Mouse (Mus musculus) lung, embryonic 15.5 days (tissue): Measurements from ENCODE around the gene Guca1b. TPM values are rescaled to one million over a fixed set of nuclear protein-coding genes. Genes with fewer than 3 reads are reported as not detected.

ENCODE experiments used
- ATAC-seq: fragments of 200-750 bp; cut with Nextera tagmentation; 2 replicates; pipeline ENCODE4 v1.8.0; 2017; ENCODE audit warnings: moderate number of reproducible peaks, borderline replicate concordance; ENCODE audit not compliant: low FRiP score, low TSS enrichment; ENCODE audit errors: extremely low read depth
- H3K27ac ChIP-seq: fragments of 300-500 bp; sonication (generic); 2 replicates; pipeline ENCODE4 v1.5.1; 2015; ENCODE audit warnings: moderate library complexity, mild to moderate bottlenecking, inconsistent platforms
- H3K27me3 ChIP-seq: fragments of 300-500 bp; sonication (generic); 2 replicates; pipeline ENCODE4 v1.6.1; 2015; ENCODE audit warnings: inconsistent platforms
- H3K36me3 ChIP-seq: fragments of 300-500 bp; sonication (generic); 2 replicates; pipeline ENCODE4 v1.6.1; 2015; ENCODE audit warnings: inconsistent platforms
- H3K4me1 ChIP-seq: fragments of 300-500 bp; sonication (generic); 2 replicates; pipeline ENCODE4 v1.6.1; 2015; ENCODE audit warnings: inconsistent platforms
- H3K4me2 ChIP-seq: fragments of 300-500 bp; sonication (generic); 2 replicates; pipeline ENCODE4 v1.6.1; 2015; ENCODE audit warnings: inconsistent platforms, mild to moderate bottlenecking, moderate library complexity
- H3K4me3 ChIP-seq: fragments of 300-500 bp; sonication (generic); 2 replicates; pipeline ENCODE4 v1.5.1; 2015; ENCODE audit warnings: mild to moderate bottlenecking, inconsistent platforms
- H3K9ac ChIP-seq: fragments of 300-500 bp; sonication (generic); 2 replicates; pipeline ENCODE4 v1.6.1; 2015; ENCODE audit warnings: inconsistent platforms
- H3K9me3 ChIP-seq: fragments of 300-500 bp; sonication (generic); 2 replicates; pipeline ENCODE4 v1.6.1; 2016; ENCODE audit warnings: inconsistent platforms
- WGBS: fragments of 180-500 bp; shearing (Covaris S2); methylation state at CpG from one replicate; pipeline ENCODE4 v1.1.7; 2015; 5-methylcytosine and 5-hydroxymethylcytosine counted together
- polyA plus RNA-seq: library from polyadenylated mRNA; unstranded; fragments of >200 nt; fragmentation: Nextera tagmentation; extraction: Ambion mirVana; gene quantifications from 2 replicates; pipeline ENCODE4 v1.2.1, GENCODE M21; 2015

Gene Guca1b
- polyA plus RNA-seq, 1 experiment from 2014 or later = 0.87 TPM

- Histone ChIP-seq H3K4me2 (no peak overlapping the region), H3K36me3 (no peaks in the 10 kb centered on the region), H3K4me3 (no peak overlapping the region), H3K27me3 (peaks cover 16% of the 10 kb centered on the region), H3K27ac (no peak overlapping the region), H3K9ac (no peak overlapping the region), H3K4me1 (peaks cover 46% of the 10 kb centered on the region), H3K9me3 (no peaks in the 10 kb centered on the region)
- no peak for ATAC-seq
- 69% methylated on average over 19 of the region's 19 CpGs for WGBS
Measured at GRCm38 (mm10) chr17:47441296-47442051, 56.3 kb downstream of the Guca1b start.

DNA sequence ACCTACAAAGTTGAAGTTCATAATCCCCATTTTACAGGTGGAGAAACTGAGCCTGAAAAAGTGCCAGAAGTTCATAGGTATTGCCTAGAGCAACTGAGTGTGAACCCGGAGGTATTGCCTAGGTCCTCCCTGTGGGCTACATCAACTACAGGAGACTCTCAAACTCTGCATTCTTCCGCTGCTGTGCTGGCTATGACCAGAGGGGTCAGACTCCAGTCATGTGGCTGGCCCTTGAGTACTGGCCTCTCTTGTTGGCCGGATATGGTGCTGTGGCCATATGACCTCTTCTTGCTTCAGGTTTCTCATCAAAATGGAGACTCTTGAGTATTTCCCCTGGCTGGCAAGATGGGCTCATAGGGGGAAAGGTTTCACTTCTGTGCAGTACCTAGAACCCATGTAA is 57.1 kb downstream of the Guca1b start:
- no peak for ATAC-seq
- H3K9me3 ChIP-seq = no peaks in the 10 kb centered on the region
- H3K36me3 ChIP-seq = no peaks in the 10 kb centered on the region
- no peak overlapping the region for H3K27ac ChIP-seq
- H3K9ac ChIP-seq = no peak overlapping the region
- no peak overlapping the region for H3K4me2 ChIP-seq
- H3K4me1 ChIP-seq = peaks cover 45% of the 10 kb centered on the region
- peaks cover 9% of the 10 kb centered on the region for H3K27me3 ChIP-seq
- no peak overlapping the region for H3K4me3 ChIP-seq
- 79% methylated on average over 3 of the region's 3 CpGs for WGBS

Other genes with a start within 250 kb of the Guca1b start
- 78.2 and 79.2 TPM in 2 replicates for gene Mrps10, start 16.5 kb upstream of the Guca1b start, polyA plus RNA-seq
- gene Guca1a, start 15.2 kb downstream of the Guca1b start, polyA plus RNA-seq = 1.7 and 2.0 TPM in 2 replicates
- gene AI661453, start 51.2 kb downstream of the Guca1b start, polyA plus RNA-seq = 2.0 and 2.4 TPM in 2 replicates
- 0.14 and 0.45 TPM in 2 replicates for gene 1700001C19Rik, start 52.0 kb downstream of the Guca1b start, polyA plus RNA-seq
- gene Taf8, start 116.9 kb downstream of the Guca1b start, polyA plus RNA-seq = 25.6 and 32.3 TPM in 2 replicates
- gene Ccnd3, start 119.7 kb downstream of the Guca1b start, polyA plus RNA-seq = 286 and 294 TPM in 2 replicates
- 21.9 and 22.9 TPM in 2 replicates for gene Bysl, start 226.1 kb downstream of the Guca1b start, polyA plus RNA-seq
- gene Med20, start 226.2 kb downstream of the Guca1b start, polyA plus RNA-seq = 47.8 and 50.3 TPM in 2 replicates
- gene Gm20517, start 226.2 kb downstream of the Guca1b start, polyA plus RNA-seq = 0.35 and 1.7 TPM in 2 replicates
- 4.2 and 4.3 TPM in 2 replicates for gene Usp49, start 245.3 kb downstream of the Guca1b start, polyA plus RNA-seq